Mouse (Mus musculus) leukemia stem cell, adult 10-12 weeks (primary cell): Measurements from ENCODE around the gene Gm13285. TPM values are rescaled to one million over a fixed set of nuclear protein-coding genes. Genes with fewer than 3 reads are reported as not detected.

Experiments used
- polyA plus RNA-seq: library from polyadenylated mRNA; stranded (reverse); fragments of >175 nt; gene quantifications from 2 replicates; pipeline ENCODE4 v1.2.3, GENCODE M21; 2012; ENCODE audit warnings: low replicate concordance

Gm13285 gene
- polyA plus RNA-seq, 1 experiment, result not detected

Other genes with a start within 250 kb of the Gm13285 start
- gene Ifna15, start 241.4 kb upstream of the Gm13285 start, polyA plus RNA-seq, result not detected in 2 replicates
- not detected in 2 replicates for gene Ifna14, start 227.9 kb upstream of the Gm13285 start, polyA plus RNA-seq
- gene Ifna9, start 207.3 kb upstream of the Gm13285 start, polyA plus RNA-seq, result not detected in 2 replicates
- gene Ifna12, start 196.3 kb upstream of the Gm13285 start, polyA plus RNA-seq, result not detected in 2 replicates
- gene C87499, start 165.3 kb upstream of the Gm13285 start, polyA plus RNA-seq, result not detected in 2 replicates
- gene Ifna13, start 155.2 kb upstream of the Gm13285 start, polyA plus RNA-seq, result not detected in 2 replicates
- not detected in 2 replicates for gene Ifna16, start 122.7 kb upstream of the Gm13285 start, polyA plus RNA-seq
- gene Ifna2, start 115.8 kb upstream of the Gm13285 start, polyA plus RNA-seq, result not detected in 2 replicates
- not detected in 2 replicates for gene Ifnab, start 108.3 kb upstream of the Gm13285 start, polyA plus RNA-seq
- not detected in 2 replicates for gene Gm26566, start 77.9 kb upstream of the Gm13285 start, polyA plus RNA-seq
- 5.7 and 6.4 TPM in 2 replicates for gene Klhl9, start 77.2 kb upstream of the Gm13285 start, polyA plus RNA-seq
- gene Gm13271, start 44.8 kb upstream of the Gm13285 start, polyA plus RNA-seq, result not detected in 2 replicates
- not detected in 2 replicates for gene Gm13283, start 39.5 kb upstream of the Gm13285 start, polyA plus RNA-seq
- gene Gm13290, start 25.8 kb upstream of the Gm13285 start, polyA plus RNA-seq, result not detected in 2 replicates
- not detected in 2 replicates for gene Gm13289, start 22.7 kb upstream of the Gm13285 start, polyA plus RNA-seq
- gene Gm13272, start 19.8 kb upstream of the Gm13285 start, polyA plus RNA-seq, result not detected in 2 replicates
- not detected in 2 replicates for gene Ifnz, start 17.5 kb upstream of the Gm13285 start, polyA plus RNA-seq
- gene Gm13276, start 14.0 kb upstream of the Gm13285 start, polyA plus RNA-seq, result not detected in 2 replicates
- gene Gm13277, start 11.0 kb upstream of the Gm13285 start, polyA plus RNA-seq, result not detected in 2 replicates
- not detected in 2 replicates for gene Gm13278, start 8.1 kb upstream of the Gm13285 start, polyA plus RNA-seq
- gene Gm13275, start 5.2 kb upstream of the Gm13285 start, polyA plus RNA-seq, result not detected in 2 replicates
- gene Gm13279, start 2.3 kb upstream of the Gm13285 start, polyA plus RNA-seq, result not detected in 2 replicates
- gene Gm13287, start 3.6 kb downstream of the Gm13285 start, polyA plus RNA-seq, result not detected in 2 replicates
- gene Gm13288, start 5.9 kb downstream of the Gm13285 start, polyA plus RNA-seq, result not detected in 2 replicates
- gene Ifna7, start 16.6 kb downstream of the Gm13285 start, polyA plus RNA-seq, result not detected in 2 replicates
- not detected in 2 replicates for gene Ifna11, start 20.3 kb downstream of the Gm13285 start, polyA plus RNA-seq
- gene Ifna6, start 27.8 kb downstream of the Gm13285 start, polyA plus RNA-seq, result not detected in 2 replicates
- not detected in 2 replicates for gene Ifna5, start 35.9 kb downstream of the Gm13285 start, polyA plus RNA-seq
- gene Ifna4, start 42.2 kb downstream of the Gm13285 start, polyA plus RNA-seq, result not detected in 2 replicates
- not detected in 2 replicates for gene Ifna1, start 50.4 kb downstream of the Gm13285 start, polyA plus RNA-seq
- not detected in 2 replicates for gene Ifne, start 80.5 kb downstream of the Gm13285 start, polyA plus RNA-seq